Mouse (Mus musculus) intestine, postnatal 0 days (tissue): Measurements from ENCODE around the gene Golga5. TPM values are rescaled to one million over a fixed set of nuclear protein-coding genes. Genes with fewer than 3 reads are reported as not detected.

Experiments
- ATAC-seq: fragments of 200-750 bp; cut with Nextera tagmentation; 2 replicates; pipeline ENCODE4 v1.8.0; 2017; ENCODE audit warnings: mild to moderate bottlenecking, moderate TSS enrichment, moderate library complexity
- H3K27ac ChIP-seq: fragments of 300-500 bp; sonication (generic); 2 replicates; pipeline ENCODE4 v1.5.1; 2014; ENCODE audit warnings: mild to moderate bottlenecking, low read depth, low read length, moderate library complexity
- H3K27me3 ChIP-seq: fragments of 300-500 bp; sonication (generic); replicated peaks from 2 replicates; pipeline ENCODE4 v1.6.1; 2014; ENCODE audit warnings: low read length, mixed read lengths; ENCODE audit not compliant: control insufficient read depth, insufficient read depth
- H3K36me3 ChIP-seq: fragments of 300-500 bp; sonication (generic); 2 replicates; pipeline ENCODE4 v1.6.1; 2014; ENCODE audit warnings: mild to moderate bottlenecking, moderate library complexity; ENCODE audit not compliant: control insufficient read depth, insufficient read depth
- H3K4me1 ChIP-seq: fragments of 300-500 bp; sonication (generic); replicated peaks from 2 replicates; pipeline ENCODE4 v1.6.1; 2014; ENCODE audit warnings: antibody characterized with exemption, low read length, mixed read lengths; ENCODE audit not compliant: control insufficient read depth, insufficient read depth
- H3K4me2 ChIP-seq: fragments of 300-500 bp; sonication (generic); replicated peaks from 2 replicates; pipeline ENCODE4 v1.6.1; 2014; ENCODE audit warnings: low read depth, mild to moderate bottlenecking, moderate library complexity
- H3K4me3 ChIP-seq: fragments of 300-500 bp; sonication (generic); 2 replicates; pipeline ENCODE4 v1.5.1; 2014; ENCODE audit warnings: low read depth, low read length
- H3K9ac ChIP-seq: fragments of 300-500 bp; sonication (generic); 2 replicates; pipeline ENCODE4 v1.6.1; 2014; ENCODE audit warnings: mild to moderate bottlenecking, low read depth, low read length
- H3K9me3 ChIP-seq: fragments of 300-500 bp; sonication (generic); 2 replicates; pipeline ENCODE4 v1.6.1; 2016; ENCODE audit warnings: mixed run types; ENCODE audit not compliant: control insufficient read depth
- CTCF ChIP-seq: sonication (generic); IDR thresholded peaks from 2 replicates; pipeline ENCODE4 v1.5.1; 2016; ENCODE audit warnings: low read depth, mild to moderate bottlenecking, control low read depth, antibody characterized with exemption, moderate library complexity
- WGBS: fragments of 180-500 bp; shearing (Covaris S2); extraction: QIAGEN DNeasy Blood & Tissue Kit; methylation state at CpG from one replicate; pipeline ENCODE4 v1.1.7; 2014; 5-methylcytosine and 5-hydroxymethylcytosine counted together
- polyA plus RNA-seq: library from polyadenylated mRNA; unstranded; fragments of >200 nt; fragmentation: Nextera tagmentation; extraction: Ambion mirVana; gene quantifications from 2 replicates; pipeline ENCODE4 v1.2.1, GENCODE M21; 2015

Golga5 gene
- polyA plus RNA-seq, 1 experiment from 2014 or later, result 36.1 TPM

DNA sequence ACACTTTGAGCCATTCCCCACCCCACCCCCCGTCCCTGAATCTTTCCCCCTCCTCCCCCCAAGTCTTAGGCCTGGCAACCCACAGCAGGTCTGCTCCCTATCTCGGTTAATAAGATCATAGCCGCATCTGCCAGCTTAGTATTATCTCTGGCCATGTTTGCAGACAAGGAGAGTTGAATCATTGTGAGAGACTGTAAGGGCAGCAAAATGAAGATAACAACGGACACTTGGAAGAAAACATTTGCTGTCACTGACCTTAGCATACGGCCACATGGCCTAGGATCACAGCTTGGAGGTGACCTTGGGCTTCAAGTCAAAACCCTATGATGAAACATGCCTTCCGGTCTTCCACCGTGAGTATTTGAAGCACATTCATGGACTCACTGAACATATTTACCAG is 28.4 kb upstream of the Golga5 start:
- H3K4me1 ChIP-seq, result 0 out of 2 replicates have a peak, but pooled peaks cover 5% of the 10 kb centered on the region
- no peak overlapping the region for H3K27ac ChIP-seq
- WGBS, result 77% methylated on average over 7 of the region's 7 CpGs
- no peak overlapping the region for H3K9ac ChIP-seq
- no peak overlapping the region for H3K4me2 ChIP-seq
- no peak for TF ChIP-seq CTCF
- H3K36me3 ChIP-seq, result no peaks in the 10 kb centered on the region
- no peaks in the 10 kb centered on the region for H3K27me3 ChIP-seq
- no peak overlapping the region for H3K4me3 ChIP-seq
- no peak for ATAC-seq
- H3K9me3 ChIP-seq, result no peaks in the 10 kb centered on the region

DNA sequence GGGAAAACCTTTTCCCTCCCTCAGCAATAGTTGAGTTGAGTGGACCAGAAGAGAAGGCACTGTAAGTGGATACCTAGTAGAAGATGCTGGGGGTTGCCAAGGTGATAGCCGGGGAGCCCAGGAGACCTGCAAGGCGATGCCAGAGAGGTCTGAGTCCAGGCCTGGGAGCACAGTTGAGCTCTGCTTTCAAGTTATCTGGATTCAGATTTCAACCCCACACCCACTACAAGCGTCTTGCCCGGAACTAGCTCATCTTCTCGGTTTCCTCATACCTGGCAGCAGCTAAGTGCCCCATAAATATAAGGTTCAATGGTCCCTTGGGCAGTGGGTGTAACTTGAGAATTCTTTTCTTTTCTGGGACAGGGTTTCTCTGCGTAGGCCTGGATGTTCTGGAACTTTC is 27.8 kb upstream of the Golga5 start:
- ATAC-seq, result no peak
- H3K36me3 ChIP-seq, result no peaks in the 10 kb centered on the region
- 68% methylated on average over 6 of the region's 6 CpGs for WGBS
- H3K4me1 ChIP-seq, result 0 out of 2 replicates have a peak, but pooled peaks cover 5% of the 10 kb centered on the region
- H3K27me3 ChIP-seq, result no peaks in the 10 kb centered on the region
- no peak overlapping the region for H3K27ac ChIP-seq
- H3K9me3 ChIP-seq, result no peaks in the 10 kb centered on the region
- H3K4me2 ChIP-seq, result no peak overlapping the region
- H3K9ac ChIP-seq, result no peak overlapping the region
- TF ChIP-seq CTCF, result no peak
- no peak overlapping the region for H3K4me3 ChIP-seq

DNA sequence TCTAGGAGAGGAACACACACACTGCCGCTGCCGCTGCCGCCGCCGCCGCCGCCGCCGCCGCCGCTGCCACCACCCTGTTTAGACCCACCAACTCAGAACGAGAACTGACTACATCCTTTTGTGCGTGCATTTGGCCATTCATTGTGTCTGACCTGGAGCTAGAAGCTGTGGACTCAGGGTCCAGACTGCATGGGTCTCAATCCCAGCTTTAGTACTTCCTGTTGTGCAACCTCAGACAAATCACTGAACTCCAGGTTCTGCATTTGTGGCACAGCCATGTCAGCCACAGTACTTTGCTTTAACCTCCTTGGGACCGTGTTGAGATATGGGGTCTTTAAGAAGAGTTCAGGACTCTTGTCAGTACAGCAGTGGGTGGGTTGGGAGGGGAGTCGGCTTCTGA is 26.3 kb upstream of the Golga5 start:
- H3K9me3 ChIP-seq, result no peaks in the 10 kb centered on the region
- no peaks in the 10 kb centered on the region for H3K27me3 ChIP-seq
- H3K36me3 ChIP-seq, result no peaks in the 10 kb centered on the region
- 0 out of 2 replicates have a peak, but pooled peaks cover 5% of the 10 kb centered on the region for H3K4me1 ChIP-seq
- no peak overlapping the region for H3K9ac ChIP-seq
- H3K4me2 ChIP-seq, result no peak overlapping the region
- WGBS, result 90% methylated on average over 15 of the region's 15 CpGs
- H3K27ac ChIP-seq, result no peak overlapping the region
- ATAC-seq, result no peak
- H3K4me3 ChIP-seq, result no peak overlapping the region
- TF ChIP-seq CTCF, result no peak

DNA sequence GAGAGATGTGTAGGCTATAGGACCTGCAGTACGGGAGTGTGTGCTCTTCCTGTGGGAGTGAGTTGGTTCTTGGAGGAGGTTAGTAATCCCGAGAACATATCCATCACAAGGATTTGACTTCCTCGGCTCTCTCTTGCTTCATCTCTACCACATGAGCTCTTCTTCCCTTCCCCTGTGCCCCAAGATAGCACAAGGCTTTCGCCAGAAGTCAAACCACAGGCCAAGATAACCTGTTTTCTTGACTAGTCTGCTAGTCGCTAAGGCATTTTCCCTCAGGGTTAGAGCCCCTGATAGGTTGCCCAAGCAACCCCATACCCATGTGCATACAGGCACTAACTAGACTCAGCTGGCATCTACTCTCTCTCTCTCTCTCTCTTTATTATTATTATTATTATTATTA is 25.3 kb upstream of the Golga5 start:
- Histone ChIP-seq H3K27me3 (no peaks in the 10 kb centered on the region), H3K36me3 (no peaks in the 10 kb centered on the region), H3K4me3 (no peak overlapping the region), H3K27ac (no peak overlapping the region), H3K4me1 (no peaks in the 10 kb centered on the region), H3K9ac (no peak overlapping the region), H3K4me2 (no peak overlapping the region), H3K9me3 (no peaks in the 10 kb centered on the region)
- no peak for ATAC-seq
- WGBS, result 79% methylated on average over 5 of the region's 5 CpGs
- TF ChIP-seq CTCF, result no peak

DNA sequence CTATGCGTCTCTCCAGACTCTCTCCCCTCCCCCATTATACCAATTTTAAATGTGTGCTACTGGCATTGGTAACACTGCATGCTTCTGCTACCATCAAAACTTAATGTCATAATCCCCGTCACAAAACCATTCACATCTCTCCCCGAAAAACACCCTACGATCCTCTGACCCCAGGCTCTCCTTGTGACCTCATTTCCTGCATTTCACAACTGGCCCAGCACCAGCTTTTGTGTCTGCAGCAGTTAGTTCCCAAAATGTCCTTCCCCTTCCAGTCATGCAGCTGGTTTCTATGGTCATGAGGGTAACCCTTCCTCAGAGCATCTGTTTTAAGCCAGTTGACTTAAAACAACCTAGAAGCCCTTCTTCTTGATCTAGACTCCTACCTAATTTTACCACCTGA is 23.5 kb upstream of the Golga5 start:
- no peaks in the 10 kb centered on the region for H3K4me1 ChIP-seq
- H3K9me3 ChIP-seq, result no peaks in the 10 kb centered on the region
- H3K36me3 ChIP-seq, result no peaks in the 10 kb centered on the region
- no peak overlapping the region for H3K27ac ChIP-seq
- ATAC-seq, result no peak
- no peak overlapping the region for H3K4me2 ChIP-seq
- H3K4me3 ChIP-seq, result no peak overlapping the region
- no peak overlapping the region for H3K9ac ChIP-seq
- H3K27me3 ChIP-seq, result no peaks in the 10 kb centered on the region
- 76% methylated on average over 4 of the region's 4 CpGs for WGBS
- no peak for TF ChIP-seq CTCF

DNA sequence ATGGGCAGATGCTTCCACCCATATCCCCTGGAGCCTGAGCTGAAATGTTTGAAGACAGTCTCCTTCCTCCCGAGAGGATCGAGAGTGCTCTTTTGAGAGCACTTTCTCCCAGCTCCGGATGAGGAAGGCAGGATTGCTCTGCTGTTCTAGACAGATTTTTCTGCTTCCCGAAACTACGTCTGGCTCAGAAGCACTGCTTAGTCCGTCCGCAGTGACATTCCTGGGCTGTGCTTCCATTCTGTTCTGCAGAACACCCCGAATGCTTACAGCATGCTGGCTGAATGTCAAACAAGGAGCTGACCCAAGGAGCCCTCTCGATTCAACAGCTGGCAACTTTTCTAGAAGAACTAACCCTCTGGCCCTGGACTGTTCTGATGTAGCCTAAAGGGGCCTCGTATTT is 18.5 kb upstream of the Golga5 start:
- Histone ChIP-seq H3K4me2 (no peak overlapping the region), H3K4me1 (0 out of 2 replicates have a peak, but pooled peaks cover 3% of the 10 kb centered on the region), H3K36me3 (no peaks in the 10 kb centered on the region), H3K4me3 (no peak overlapping the region), H3K9ac (no peak overlapping the region), H3K27ac (no peak overlapping the region), H3K27me3 (no peaks in the 10 kb centered on the region), H3K9me3 (no peaks in the 10 kb centered on the region)
- WGBS, result 53% methylated on average over 10 of the region's 10 CpGs
- no peak for ATAC-seq
- no peak for TF ChIP-seq CTCF
